Mouse (Mus musculus): ENCODE data around the gene Sik2.

DNA sequence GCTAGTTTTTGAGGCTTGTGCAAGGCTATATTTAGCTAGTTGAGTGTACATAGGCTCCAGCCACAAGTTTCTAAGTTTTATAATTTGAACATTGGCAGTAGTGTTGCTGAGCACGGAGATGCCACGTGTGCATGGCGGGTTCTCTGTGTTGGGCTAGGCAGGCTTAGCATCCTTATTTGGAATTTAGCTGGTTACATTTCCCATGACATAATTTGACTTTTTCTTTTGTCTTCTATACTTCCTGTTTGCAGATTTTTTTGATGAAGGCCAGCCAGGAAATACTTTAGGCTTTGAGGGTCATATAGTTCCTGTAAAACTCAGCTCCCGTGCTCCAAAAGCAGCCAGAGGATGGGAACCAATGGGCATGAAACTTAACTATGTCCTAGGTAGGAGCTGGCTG is 145.0 kb downstream of the Sik2 start:
- TF ChIP-seq EP300 (IDR thresholded peaks at IDR 0.05; ENCODE audit: low read length): no peak
- TF ChIP-seq BHLHE40 (IDR thresholded peaks at IDR 0.05; ENCODE audit: low read depth, low read length): no peak
